Mouse (Mus musculus) embryonic facial prominence, embryonic 11.5 days (tissue): ENCODE results near the gene Gm5615. TPM values are rescaled to one million over a fixed set of nuclear protein-coding genes. Genes with fewer than 3 reads are reported as not detected.

Experiments used
- ATAC-seq: fragments of 200-750 bp; cut with Nextera tagmentation; replicated peaks from 2 replicates; pipeline ENCODE4 v1.8.0; 2017; ENCODE audit warnings: low read depth; ENCODE audit not compliant: insufficient number of reproducible peaks, low FRiP score, low TSS enrichment
- DNase-seq: peaks from one replicate; pipeline ENCODE4 v3.0.0-alpha.2; 2015; ENCODE audit warnings: low spot score
- H3K27ac ChIP-seq: fragments of 300-500 bp; sonication (generic); replicated peaks from 2 replicates; pipeline ENCODE4 v1.5.1; 2014; ENCODE audit warnings: mild to moderate bottlenecking, low read depth, low read length, control low read depth
- H3K27me3 ChIP-seq: fragments of 300-500 bp; sonication (generic); 2 replicates; pipeline ENCODE4 v1.6.1; 2014; ENCODE audit warnings: mild to moderate bottlenecking, low read length, moderate library complexity, mixed read lengths; ENCODE audit not compliant: control insufficient read depth, insufficient read depth
- H3K36me3 ChIP-seq: fragments of 300-500 bp; sonication (generic); replicated peaks from 2 replicates; pipeline ENCODE4 v1.6.1; 2014; ENCODE audit warnings: low read depth, mild to moderate bottlenecking, low read length, moderate library complexity, mixed read lengths; ENCODE audit not compliant: control insufficient read depth, insufficient read depth
- H3K4me1 ChIP-seq: fragments of 300-500 bp; sonication (generic); 2 replicates; pipeline ENCODE4 v1.6.1; 2014; ENCODE audit warnings: low read length, mixed read lengths; ENCODE audit not compliant: control insufficient read depth, insufficient read depth
- H3K4me2 ChIP-seq: fragments of 300-500 bp; sonication (generic); 2 replicates; pipeline ENCODE4 v1.6.1; 2014; ENCODE audit warnings: low read depth, mild to moderate bottlenecking, control low read depth, low read length, moderate library complexity
- H3K4me3 ChIP-seq: fragments of 300-500 bp; sonication (generic); 2 replicates; pipeline ENCODE4 v1.5.1; 2014; ENCODE audit warnings: low read depth, low read length, control low read depth
- H3K9ac ChIP-seq: fragments of 300-500 bp; sonication (generic); replicated peaks from 2 replicates; pipeline ENCODE4 v1.6.1; 2014; ENCODE audit warnings: mild to moderate bottlenecking, control low read depth, low read length
- H3K9me3 ChIP-seq: fragments of 300-500 bp; sonication (generic); replicated peaks from 2 replicates; pipeline ENCODE4 v1.6.1; 2016; ENCODE audit warnings: mild to moderate bottlenecking, low read length, inconsistent platforms, mixed read lengths; ENCODE audit not compliant: control insufficient read depth
- WGBS: fragments of 180-500 bp; shearing (Covaris S2); extraction: QIAGEN DNeasy Blood & Tissue Kit; methylation state at CpG from one replicate; pipeline ENCODE4 v1.1.7; 2014; 5-methylcytosine and 5-hydroxymethylcytosine counted together
- polyA plus RNA-seq: library from polyadenylated mRNA; unstranded; fragments of >200 nt; fragmentation: Nextera tagmentation; extraction: Ambion mirVana; gene quantifications from 2 replicates; pipeline ENCODE4 v1.2.1, GENCODE M21; 2014

Gm5615 gene
- not detected in 2 replicates for polyA plus RNA-seq

DNA sequence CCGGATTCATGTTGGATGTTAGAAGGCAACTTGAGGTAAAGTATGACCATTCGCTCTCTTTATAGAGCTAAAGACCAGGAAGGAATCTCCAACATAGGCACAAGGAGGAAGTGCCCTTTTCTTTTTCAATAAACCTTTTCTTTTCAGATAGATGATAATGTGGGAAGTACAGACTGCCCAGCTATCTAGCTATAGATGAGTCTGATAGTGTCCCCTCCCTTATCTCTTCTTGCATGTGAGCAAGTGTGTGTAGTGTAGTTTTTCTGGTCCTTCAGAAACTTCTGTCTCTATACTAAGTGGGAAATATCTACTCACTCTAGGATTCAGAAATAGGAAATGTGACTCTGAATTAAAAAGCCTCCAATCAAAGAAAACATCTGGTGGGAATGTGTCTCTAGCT lies at the start of gene Gm5615:
Gene Gm5615 (minus strand): TSS at position 101 of the 400 bp plus-strand sequence.
- ATAC-seq, result no peak
- H3K27me3 ChIP-seq, result no peaks in the 10 kb centered on the region
- 88% methylated on average over 2 of the region's 2 CpGs for WGBS
- no peak for DNase-seq
- H3K36me3 ChIP-seq, result no peaks in the 10 kb centered on the region
- H3K4me2 ChIP-seq, result no peak within 1 kb of the TSS
- no peak within 1 kb of the TSS for H3K4me3 ChIP-seq
- H3K9ac ChIP-seq, result no peak within 1 kb of the TSS
- H3K27ac ChIP-seq, result no peak within 1 kb of the TSS
- H3K4me1 ChIP-seq, result no peaks in the 10 kb centered on the region
- H3K9me3 ChIP-seq, result no peaks in the 10 kb centered on the region

DNA sequence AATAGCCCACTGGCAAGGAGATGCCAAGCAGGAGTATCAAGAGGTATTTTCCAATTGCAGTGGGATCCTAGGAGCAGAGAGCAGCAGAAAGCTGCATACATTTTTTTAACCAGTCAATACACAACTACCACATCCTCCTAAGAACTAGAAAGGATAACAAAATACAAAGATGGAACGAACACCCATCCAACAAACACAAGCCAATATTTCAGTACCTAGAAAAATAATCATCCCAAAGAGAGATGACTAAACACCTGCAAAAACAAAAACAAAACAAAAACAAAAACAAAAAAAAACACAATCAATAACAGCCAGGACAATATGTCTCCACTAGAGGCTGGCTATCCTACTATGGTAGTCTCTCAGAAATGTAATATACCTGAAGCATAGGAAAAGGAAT lies 40.8 kb upstream of the Gm5615 start, which contains the start of gene Gm17689:
Gene Gm17689 (minus strand): TSS at position 101 of the 400 bp plus-strand sequence.
- Histone ChIP-seq H3K27ac (no peak within 1 kb of the TSS), H3K4me1 (no peaks in the 10 kb centered on the region), H3K4me2 (no peak within 1 kb of the TSS), H3K27me3 (no peaks in the 10 kb centered on the region), H3K36me3 (no peaks in the 10 kb centered on the region), H3K4me3 (no peak within 1 kb of the TSS), H3K9ac (no peak within 1 kb of the TSS), H3K9me3 (no peaks in the 10 kb centered on the region)
- WGBS, result 68% methylated on average over 1 of the region's 1 CpGs
- ATAC-seq, result no peak
- no peak for DNase-seq

DNA sequence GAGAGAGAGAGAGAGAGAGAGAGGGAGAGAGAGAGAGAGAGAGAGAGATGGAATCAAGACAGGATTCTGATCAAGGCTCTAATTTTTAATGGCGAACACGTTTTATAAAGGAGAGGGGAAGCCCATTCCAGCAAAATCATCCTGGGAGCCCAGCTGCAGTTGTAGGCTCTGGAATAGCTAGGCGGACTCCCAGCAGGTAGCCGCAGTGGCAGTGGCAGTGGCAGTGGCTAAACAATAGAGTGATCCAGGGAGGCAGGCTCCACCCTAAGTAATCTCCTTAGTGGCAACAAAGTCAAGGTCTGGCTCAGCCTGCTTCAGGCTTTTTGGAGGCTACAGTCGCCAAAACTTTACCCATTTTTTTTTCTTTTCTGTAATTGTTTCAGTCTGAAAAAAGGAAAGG lies 37.6 kb downstream of the Gm5615 start:
- Histone ChIP-seq H3K4me1 (no peaks in the 10 kb centered on the region), H3K4me3 (no peak overlapping the region), H3K9ac (no peak overlapping the region), H3K36me3 (no peaks in the 10 kb centered on the region), H3K27me3 (no peaks in the 10 kb centered on the region), H3K9me3 (no peaks in the 10 kb centered on the region; the same call in 1 of the 2 replicates), H3K27ac (no peak overlapping the region), H3K4me2 (no peak overlapping the region)
- 85% methylated on average over 5 of the region's 5 CpGs for WGBS
- DNase-seq (no peak), ATAC-seq (no peak)

DNA sequence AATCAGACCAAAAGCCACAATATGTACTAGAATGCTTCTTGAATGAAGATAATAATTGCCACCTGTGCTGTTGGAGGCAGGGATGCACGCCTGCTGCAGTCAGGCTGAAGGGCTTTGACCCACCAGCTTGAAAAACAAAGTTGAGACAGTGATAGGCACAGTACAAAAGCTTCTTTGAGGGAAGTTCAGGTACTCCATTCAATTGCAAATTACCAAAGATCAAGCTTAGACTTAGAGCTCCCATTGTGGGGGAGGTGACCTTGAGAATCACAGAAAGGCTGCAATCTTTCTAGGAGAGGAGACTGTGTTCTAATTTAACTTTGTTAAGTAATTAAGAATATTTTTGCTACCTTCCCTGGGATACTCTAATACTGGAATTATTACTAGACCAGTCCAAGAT lies 45.9 kb downstream of the Gm5615 start:
- whole genome bisulfite sequencing, result 64% methylated on average over 1 of the region's 1 CpGs
- Histone ChIP-seq H3K27ac (no peak overlapping the region), H3K36me3 (no peaks in the 10 kb centered on the region), H3K27me3 (no peaks in the 10 kb centered on the region), H3K4me1 (no peaks in the 10 kb centered on the region), H3K9me3 (no peaks in the 10 kb centered on the region), H3K9ac (no peak overlapping the region), H3K4me3 (no peak overlapping the region), H3K4me2 (no peak overlapping the region)
- ATAC-seq, result no peak
- DNase-seq, result no peak

DNA sequence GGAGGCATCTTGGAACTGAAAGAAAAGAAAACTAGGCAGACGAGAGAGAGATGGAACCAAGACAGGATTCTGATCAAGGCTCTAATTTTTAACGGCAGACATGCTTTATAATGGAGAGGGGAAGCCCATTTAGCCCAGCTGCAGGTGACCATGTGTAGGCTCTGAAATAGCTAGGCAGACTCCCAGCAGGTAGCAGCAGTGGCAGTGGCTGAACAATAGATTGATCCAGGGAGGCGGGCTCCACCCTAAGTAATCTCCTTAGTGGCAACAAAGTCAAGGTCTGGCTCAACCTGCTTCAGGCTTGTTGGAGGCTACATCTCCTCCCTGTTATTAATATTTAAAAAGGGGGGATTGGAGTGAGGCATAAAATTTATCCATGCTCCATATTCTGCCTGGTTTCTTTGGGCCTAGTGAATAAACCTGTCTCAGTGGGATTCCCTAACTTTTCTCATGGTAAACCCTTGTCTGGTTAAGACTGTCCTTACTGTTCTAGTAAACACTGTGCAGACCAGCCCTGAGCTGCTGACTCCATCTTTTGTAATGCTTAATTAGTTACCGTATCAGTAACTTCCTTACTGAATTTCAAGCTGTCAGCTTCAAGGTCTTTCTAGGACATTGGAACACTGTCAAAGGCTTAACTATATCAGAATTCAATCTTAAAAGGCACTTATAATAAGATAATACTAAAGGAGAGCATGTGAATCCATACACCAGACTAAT lies 47.1 kb downstream of the Gm5615 start:
- H3K36me3 ChIP-seq, result no peaks in the 10 kb centered on the region
- no peaks in the 10 kb centered on the region for H3K9me3 ChIP-seq
- no peak overlapping the region for H3K9ac ChIP-seq
- no peak overlapping the region for H3K4me3 ChIP-seq
- DNase-seq (no peak), ATAC-seq (no peak)
- 93% methylated on average over 4 of the region's 4 CpGs for WGBS
- H3K4me2 ChIP-seq, result no peak overlapping the region
- no peaks in the 10 kb centered on the region for H3K27me3 ChIP-seq
- H3K27ac ChIP-seq, result no peak overlapping the region
- H3K4me1 ChIP-seq, result no peaks in the 10 kb centered on the region

Other genes with a start within 250 kb of the Gm5615 start
- gene Gm7257, start 110.1 kb downstream of the Gm5615 start, polyA plus RNA-seq, result not detected in 2 replicates
- not detected in 2 replicates for gene Gm9513, start 66.3 kb downstream of the Gm5615 start, polyA plus RNA-seq
- gene Gm17689, start 40.7 kb upstream of the Gm5615 start, polyA plus RNA-seq, result not detected in 2 replicates
- gene A630095E13Rik, start 101.4 kb upstream of the Gm5615 start, polyA plus RNA-seq, result not detected in 2 replicates
- not detected in 2 replicates for gene Acrv1, start 151.3 kb upstream of the Gm5615 start, polyA plus RNA-seq
- 65.9 and 68.6 TPM in 2 replicates for gene Chek1, start 185.1 kb upstream of the Gm5615 start, polyA plus RNA-seq
- gene Stt3a, start 225.7 kb upstream of the Gm5615 start, polyA plus RNA-seq, result 212 and 214 TPM in 2 replicates